Mouse (Mus musculus) heart, adult 2 months (tissue): Measurements from ENCODE around the gene Kcnk5.

ENCODE experiments used
- CTCF ChIP-seq: fragments of 200-600 bp; IDR thresholded peaks from 2 replicates; pipeline ENCODE4 v1.8.1; 2022; ENCODE audit warnings: antibody characterized with exemption, mild to moderate bottlenecking, moderate library complexity
- POLR2A ChIP-seq: fragments of 200-500 bp; IDR thresholded peaks from 2 replicates; pipeline ENCODE4 v1.6.1; 2011; ENCODE audit warnings: mild to moderate bottlenecking, low read depth, low read length, control low read depth; ENCODE audit not compliant: insufficient read depth

- no peak for TF ChIP-seq CTCF
- TF ChIP-seq POLR2A = no peak
Measured at GRCm38 (mm10) chr14:20116149-20116605, 65.4 kb downstream of the Kcnk5 start.
